Mouse (Mus musculus) hindbrain, embryonic 13.5 days (tissue): Measurements from ENCODE around the gene Cttnbp2nl. TPM values are rescaled to one million over a fixed set of nuclear protein-coding genes. Genes with fewer than 3 reads are reported as not detected.
A peak's percentile ranks its signal among the peaks of the same experiment; 100 is the strongest.

ENCODE experiments used
- ATAC-seq: fragments of 200-750 bp; cut with Nextera tagmentation; 2 replicates; pipeline ENCODE4 v1.8.0; 2017; ENCODE audit warnings: moderate TSS enrichment; ENCODE audit not compliant: low FRiP score
- H3K27ac ChIP-seq: fragments of 300-500 bp; sonication (generic); 2 replicates; pipeline ENCODE4 v1.5.1; 2015; ENCODE audit warnings: inconsistent platforms, mild to moderate bottlenecking, moderate library complexity
- H3K27me3 ChIP-seq: fragments of 300-500 bp; sonication (generic); 2 replicates; pipeline ENCODE4 v1.6.1; 2015; ENCODE audit warnings: mild to moderate bottlenecking, inconsistent platforms
- H3K36me3 ChIP-seq: fragments of 300-500 bp; sonication (generic); 2 replicates; pipeline ENCODE4 v1.6.1; 2015; ENCODE audit warnings: mild to moderate bottlenecking, inconsistent platforms
- H3K4me1 ChIP-seq: fragments of 300-500 bp; sonication (generic); replicated peaks from 2 replicates; pipeline ENCODE4 v1.6.1; 2015; ENCODE audit warnings: inconsistent platforms
- H3K4me2 ChIP-seq: fragments of 300-500 bp; sonication (generic); 2 replicates; pipeline ENCODE4 v1.6.1; 2015; ENCODE audit warnings: inconsistent platforms, mild to moderate bottlenecking, moderate library complexity
- H3K4me3 ChIP-seq: fragments of 300-500 bp; sonication (generic); 2 replicates; pipeline ENCODE4 v1.5.1; 2015; ENCODE audit warnings: mild to moderate bottlenecking, inconsistent platforms
- H3K9ac ChIP-seq: fragments of 300-500 bp; sonication (generic); 2 replicates; pipeline ENCODE4 v1.6.1; 2015; ENCODE audit warnings: mild to moderate bottlenecking, inconsistent platforms
- H3K9me3 ChIP-seq: fragments of 300-500 bp; sonication (generic); 2 replicates; pipeline ENCODE4 v1.6.1; 2016; ENCODE audit warnings: inconsistent platforms
- WGBS: fragments of 180-500 bp; shearing (Covaris S2); methylation state at CpG from one replicate; pipeline ENCODE4 v1.1.7; 2015; 5-methylcytosine and 5-hydroxymethylcytosine counted together
- polyA plus RNA-seq: library from polyadenylated mRNA; unstranded; fragments of >200 nt; fragmentation: Nextera tagmentation; extraction: Ambion mirVana; gene quantifications from 2 replicates; pipeline ENCODE4 v1.2.1, GENCODE M21; 2015

Cttnbp2nl gene
- polyA plus RNA-seq, 1 experiment from 2014 or later, result 62.9 TPM

DNA sequence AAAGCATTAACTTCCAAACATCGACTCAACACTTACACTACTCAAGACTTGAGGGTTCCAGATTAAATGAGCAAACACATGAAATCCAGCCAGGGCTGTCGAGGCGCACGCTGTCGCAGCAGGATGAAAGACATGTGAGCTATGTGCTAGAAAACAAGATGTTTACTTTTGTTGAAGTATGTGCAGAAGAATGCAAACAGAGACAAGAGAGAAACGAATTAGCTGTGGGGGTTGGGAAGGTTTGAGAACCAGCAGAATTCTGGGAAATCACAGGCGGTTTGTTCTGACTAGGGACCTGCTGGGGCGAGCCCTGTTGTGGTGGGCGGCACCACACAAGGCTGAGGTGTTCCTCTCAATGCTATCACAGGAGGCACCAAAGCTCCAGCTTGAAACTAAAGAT, 44.9 kb downstream of the Cttnbp2nl start:
- 89% methylated on average over 9 of the region's 9 CpGs for WGBS
- Histone ChIP-seq H3K4me2 (no peak overlapping the region), H3K27ac (no peak overlapping the region), H3K4me1 (no peaks in the 10 kb centered on the region), H3K4me3 (no peak overlapping the region), H3K9me3 (no peaks in the 10 kb centered on the region), H3K9ac (no peak overlapping the region), H3K36me3 (peaks cover 80% of the 10 kb centered on the region), H3K27me3 (no peaks in the 10 kb centered on the region)
- ATAC-seq, result no peak

- Histone ChIP-seq H3K36me3 (peaks cover 94% of the 10 kb centered on the region), H3K4me1 (no peaks in the 10 kb centered on the region), H3K4me2 (no peak overlapping the region), H3K9me3 (no peaks in the 10 kb centered on the region), H3K27me3 (no peaks in the 10 kb centered on the region), H3K9ac (no peak overlapping the region), H3K27ac (no peak overlapping the region), H3K4me3 (no peak overlapping the region)
- WGBS, result 89% methylated on average over 6 of the region's 6 CpGs
- no peak for ATAC-seq
These were observed 46.8 kb downstream of the Cttnbp2nl start for GRCm38 (mm10) chr3:105006101-105006500.

GRCm38 (mm10) chr3:105005561-105006065, 47.3 kb downstream of the Cttnbp2nl start:
- ATAC-seq, result no peak
- Histone ChIP-seq H3K27me3 (no peaks in the 10 kb centered on the region), H3K36me3 (peaks cover 92% of the 10 kb centered on the region), H3K27ac (no peak overlapping the region), H3K9ac (no peak overlapping the region), H3K9me3 (no peaks in the 10 kb centered on the region), H3K4me2 (no peak overlapping the region), H3K4me1 (no peaks in the 10 kb centered on the region), H3K4me3 (no peak overlapping the region)
- WGBS, result 93% methylated on average over 20 of the region's 20 CpGs

GRCm38 (mm10) chr3:105005011-105005410, 47.9 kb downstream of the Cttnbp2nl start:
- 97% methylated on average over 10 of the region's 10 CpGs for WGBS
- Histone ChIP-seq H3K4me2 (no peak overlapping the region), H3K27ac (no peak overlapping the region), H3K4me1 (no peaks in the 10 kb centered on the region), H3K9ac (no peak overlapping the region), H3K27me3 (no peaks in the 10 kb centered on the region), H3K4me3 (no peak overlapping the region), H3K36me3 (peaks cover 86% of the 10 kb centered on the region), H3K9me3 (no peaks in the 10 kb centered on the region)
- no peak for ATAC-seq

GRCm38 (mm10) chr3:105003960-105004463, 48.9 kb downstream of the Cttnbp2nl start:
- Histone ChIP-seq H3K4me3 (no peak overlapping the region), H3K9me3 (no peaks in the 10 kb centered on the region), H3K9ac (no peak overlapping the region), H3K27me3 (no peaks in the 10 kb centered on the region), H3K27ac (no peak overlapping the region), H3K36me3 (peaks cover 76% of the 10 kb centered on the region), H3K4me2 (no peak overlapping the region), H3K4me1 (no peaks in the 10 kb centered on the region)
- 75% methylated on average over 14 of the region's 14 CpGs for WGBS
- no peak for ATAC-seq

DNA sequence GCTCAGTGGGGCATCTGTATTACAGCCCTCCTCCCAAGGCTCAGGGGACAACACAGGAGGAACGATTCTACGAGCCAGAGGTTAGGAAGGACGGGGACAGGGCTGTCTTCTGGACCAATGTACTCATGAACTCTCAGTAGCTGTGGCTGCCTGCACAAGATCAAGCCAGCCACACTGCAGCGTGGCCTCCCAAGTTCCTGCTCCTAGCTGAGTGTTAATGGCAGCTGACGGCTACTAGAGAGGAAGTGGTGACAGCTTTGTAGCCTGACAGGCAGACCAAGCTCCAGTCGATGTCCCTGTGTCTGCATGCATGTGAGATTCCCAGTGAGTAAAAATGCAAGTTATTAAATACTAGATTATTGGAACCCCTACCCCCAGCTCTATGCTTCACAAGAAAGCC, 51.6 kb downstream of the Cttnbp2nl start:
- 63% methylated on average over 6 of the region's 6 CpGs for WGBS
- H3K9me3 ChIP-seq, result no peaks in the 10 kb centered on the region
- no peak overlapping the region for H3K9ac ChIP-seq
- no peaks in the 10 kb centered on the region for H3K27me3 ChIP-seq
- no peak overlapping the region for H3K27ac ChIP-seq
- ATAC-seq, result no peak
- H3K36me3 ChIP-seq, result peaks cover 51% of the 10 kb centered on the region
- no peak overlapping the region for H3K4me2 ChIP-seq
- H3K4me1 ChIP-seq, result peaks cover 9% of the 10 kb centered on the region
- H3K4me3 ChIP-seq, result no peak overlapping the region

DNA sequence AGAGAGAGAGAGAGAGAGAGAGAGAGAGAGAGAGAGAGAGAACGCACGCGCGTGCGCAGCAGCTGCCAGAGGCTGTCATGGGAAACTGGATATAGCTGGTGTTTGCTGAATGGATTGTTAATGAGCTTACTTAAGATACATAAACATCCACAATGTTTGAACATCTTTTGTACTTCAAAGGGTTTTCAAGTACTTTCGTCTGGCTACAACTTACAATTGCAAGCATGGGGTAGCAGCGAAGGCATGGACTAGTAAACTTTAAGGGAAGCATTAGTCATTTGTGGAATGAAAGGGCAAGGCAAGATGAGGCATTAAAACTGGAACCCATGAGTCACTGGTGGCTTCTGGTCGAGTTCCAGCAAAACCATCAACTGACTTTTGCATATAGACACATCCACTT, 52.4 kb downstream of the Cttnbp2nl start:
- no peak overlapping the region for H3K4me2 ChIP-seq
- no peak overlapping the region for H3K4me3 ChIP-seq
- H3K27me3 ChIP-seq, result no peaks in the 10 kb centered on the region
- H3K4me1 ChIP-seq, result peaks cover 9% of the 10 kb centered on the region
- no peak for ATAC-seq
- H3K36me3 ChIP-seq, result peaks cover 43% of the 10 kb centered on the region
- WGBS, result 92% methylated on average over 8 of the region's 8 CpGs
- no peak overlapping the region for H3K9ac ChIP-seq
- no peak overlapping the region for H3K27ac ChIP-seq
- H3K9me3 ChIP-seq, result no peaks in the 10 kb centered on the region

DNA sequence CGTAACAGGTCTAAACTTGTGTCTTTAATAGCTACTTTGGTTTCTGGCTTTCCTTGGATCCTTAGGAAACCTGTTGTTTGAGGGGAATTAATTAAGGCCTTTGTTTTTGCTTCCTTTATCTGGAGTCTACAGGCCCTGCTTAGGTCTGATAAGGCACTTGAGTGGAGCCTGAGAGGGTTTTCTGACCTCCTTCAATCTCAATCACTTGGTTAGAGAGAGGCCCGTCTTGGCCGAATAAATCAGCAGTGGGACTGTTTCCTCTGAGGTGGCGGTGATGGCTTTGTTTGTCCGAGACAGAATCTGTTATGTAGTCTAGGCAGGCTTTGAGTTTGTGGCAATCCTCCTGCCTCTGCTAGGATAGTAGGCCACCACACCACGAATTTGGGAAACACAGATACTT, 55.4 kb downstream of the Cttnbp2nl start:
- Histone ChIP-seq H3K4me3 (no peak overlapping the region), H3K4me2 (no peak overlapping the region), H3K9me3 (no peaks in the 10 kb centered on the region), H3K9ac (no peak overlapping the region), H3K4me1 (peaks cover 23% of the 10 kb centered on the region), H3K27me3 (no peaks in the 10 kb centered on the region), H3K27ac (no peak overlapping the region; the same call in 1 of the 2 replicates), H3K36me3 (peaks cover 15% of the 10 kb centered on the region)
- WGBS, result 50% methylated on average over 6 of the region's 6 CpGs
- ATAC-seq, result no peak

DNA sequence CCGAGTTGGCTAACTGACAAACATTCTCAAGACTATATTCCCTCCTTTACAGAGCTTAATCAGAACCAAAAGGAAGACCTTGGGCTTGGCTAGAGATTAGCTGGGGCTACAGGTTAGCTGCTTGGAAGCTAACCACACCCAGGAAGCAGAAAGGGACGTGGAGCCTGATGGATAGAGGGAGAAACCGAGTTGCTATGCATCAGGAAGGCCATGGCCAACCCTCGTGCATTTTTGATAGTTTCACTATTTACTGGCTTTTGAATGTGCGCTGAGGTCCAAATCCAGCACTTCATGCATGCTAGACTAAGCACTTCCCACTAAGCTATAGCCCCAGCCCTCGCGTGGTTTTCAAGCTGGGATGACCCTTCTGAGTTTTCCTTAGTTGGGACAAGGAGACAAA, 57.2 kb downstream of the Cttnbp2nl start:
- Histone ChIP-seq H3K4me3 (no peak overlapping the region), H3K9ac (no peak overlapping the region), H3K4me2 (no peak overlapping the region), H3K36me3 (no peaks in the 10 kb centered on the region), H3K4me1 (peaks cover 23% of the 10 kb centered on the region), H3K9me3 (no peaks in the 10 kb centered on the region), H3K27ac (no peak overlapping the region), H3K27me3 (no peaks in the 10 kb centered on the region)
- ATAC-seq, result no peak
- 90% methylated on average over 7 of the region's 7 CpGs for WGBS

DNA sequence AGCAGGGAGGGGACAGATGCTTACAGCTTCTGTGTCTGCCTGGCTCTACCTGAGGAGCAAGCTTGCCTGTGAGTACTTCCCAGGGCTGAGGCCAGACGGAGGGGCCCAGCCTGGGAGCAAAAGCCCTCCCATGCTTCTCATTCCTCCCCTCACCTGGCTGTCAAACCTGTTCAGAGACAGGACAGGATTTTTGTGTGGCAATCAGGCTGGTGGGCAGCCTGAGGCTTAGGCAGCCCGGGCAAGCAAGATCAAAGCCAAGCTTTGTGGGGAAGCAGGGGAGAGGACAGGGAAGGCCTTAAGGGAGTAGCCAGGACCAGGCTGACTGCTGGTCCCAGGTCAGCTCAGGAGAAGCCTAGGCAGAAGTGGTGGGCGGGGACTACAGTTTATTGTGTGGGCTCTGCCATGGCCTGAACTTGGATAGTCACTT, 58.5 kb downstream of the Cttnbp2nl start:
- 0 out of 2 replicates have a peak, but pooled peaks have one; percentile 23 for ATAC-seq
- Histone ChIP-seq H3K27me3 (no peaks in the 10 kb centered on the region), H3K4me2 (peak overlapping the region; percentile 11; the same call in 1 of the 2 replicates), H3K4me1 (peaks cover 23% of the 10 kb centered on the region), H3K9me3 (no peaks in the 10 kb centered on the region), H3K36me3 (no peaks in the 10 kb centered on the region), H3K4me3 (no peak overlapping the region), H3K27ac (peak overlapping the region; percentile 78), H3K9ac (peak overlapping the region; percentile 39; the same call in 1 of the 2 replicates)
- 64% methylated on average over 3 of the region's 3 CpGs for WGBS

- Histone ChIP-seq H3K4me2 (no peak overlapping the region), H3K4me3 (no peak overlapping the region), H3K36me3 (no peaks in the 10 kb centered on the region), H3K4me1 (peaks cover 23% of the 10 kb centered on the region), H3K27ac (peak overlapping the region; percentile 78), H3K9me3 (no peaks in the 10 kb centered on the region), H3K9ac (0 out of 2 replicates have a peak overlapping the region, but pooled peaks have one; percentile 39), H3K27me3 (no peaks in the 10 kb centered on the region)
- 60% methylated on average over 4 of the region's 4 CpGs for WGBS
- ATAC-seq, result peak; percentile 80
These were observed 59.1 kb downstream of the Cttnbp2nl start for GRCm38 (mm10) chr3:104993800-104994199.

- Histone ChIP-seq H3K9ac (no peak overlapping the region), H3K4me1 (peaks cover 16% of the 10 kb centered on the region), H3K4me2 (peak overlapping the region; percentile 25), H3K4me3 (no peak overlapping the region), H3K36me3 (no peaks in the 10 kb centered on the region), H3K27me3 (no peaks in the 10 kb centered on the region), H3K27ac (peak overlapping the region; percentile 1; the same call in 1 of the 2 replicates), H3K9me3 (no peaks in the 10 kb centered on the region)
- WGBS, result 14% methylated on average over 23 of the region's 23 CpGs
- ATAC-seq, result peak; percentile 81
These were observed 60.1 kb downstream of the Cttnbp2nl start for GRCm38 (mm10) chr3:104992709-104993388.

- H3K27me3 ChIP-seq, result no peaks in the 10 kb centered on the region
- no peak overlapping the region for H3K4me2 ChIP-seq
- no peak overlapping the region for H3K9ac ChIP-seq
- H3K4me3 ChIP-seq, result no peak overlapping the region
- ATAC-seq, result no peak
- no peak overlapping the region for H3K27ac ChIP-seq
- H3K4me1 ChIP-seq, result peaks cover 14% of the 10 kb centered on the region
- no peaks in the 10 kb centered on the region for H3K9me3 ChIP-seq
- WGBS, result 83% methylated on average over 5 of the region's 5 CpGs
- H3K36me3 ChIP-seq, result no peaks in the 10 kb centered on the region
These were observed 61.2 kb downstream of the Cttnbp2nl start for GRCm38 (mm10) chr3:104991703-104992102.
